Mouse (Mus musculus): ENCODE results near the gene Dap.

Gene Dap

GRCm38 (mm10) chr15:31302293-31302990, 78.3 kb downstream of the Dap start:
- no peak for DNase-seq (ENCODE audit: low read depth, low spot score)

GRCm38 (mm10) chr15:31304302-31304701, 80.2 kb downstream of the Dap start:
- DNase-seq (ENCODE audit: low read depth, low spot score): no peak

GRCm38 (mm10) chr15:31305181-31305580, 81.1 kb downstream of the Dap start:
- no peak for DNase-seq (ENCODE audit: low read depth, low spot score)

GRCm38 (mm10) chr15:31306726-31307125, 82.6 kb downstream of the Dap start:
- no peak for DNase-seq (ENCODE audit: low read depth, low spot score)

- DNase-seq (ENCODE audit: low read depth, low spot score): no peak
Measured at GRCm38 (mm10) chr15:31309526-31309925, 85.4 kb downstream of the Dap start.

GRCm38 (mm10) chr15:31312001-31312400, 87.9 kb downstream of the Dap start:
- no peak for DNase-seq (ENCODE audit: low read depth, low spot score)

- DNase-seq (ENCODE audit: low read depth, low spot score): peak; percentile 88
Measured at GRCm38 (mm10) chr15:31315630-31316231, 91.6 kb downstream of the Dap start.

GRCm38 (mm10) chr15:31317056-31317805, 93.1 kb downstream of the Dap start:
- no peak for DNase-seq (ENCODE audit: low read depth, low spot score)

- peak; percentile 46 for DNase-seq (ENCODE audit: low read depth, low spot score)
Measured at GRCm38 (mm10) chr15:31318158-31318955, 94.2 kb downstream of the Dap start.

GRCm38 (mm10) chr15:31319046-31319445, 94.9 kb downstream of the Dap start:
- DNase-seq (ENCODE audit: low read depth, low spot score): no peak

- no peak for DNase-seq (ENCODE audit: low read depth, low spot score)
Measured at GRCm38 (mm10) chr15:31320598-31321377, 96.7 kb downstream of the Dap start.

GRCm38 (mm10) chr15:31323684-31324083, 99.6 kb downstream of the Dap start:
- no peak for DNase-seq (ENCODE audit: low read depth, low spot score)
